Mouse (Mus musculus): ENCODE measurements around the gene Ank. TPM values are rescaled to one million over a fixed set of nuclear protein-coding genes. Genes with fewer than 3 reads are reported as not detected.
A peak's percentile ranks its signal among the peaks of the same experiment; 100 is the strongest.
"Not testable (repeated sequence)": the region's sequence is repeated elsewhere in the genome, so short reads cannot be mapped to it uniquely, and the experiment has no call there.

The Ank gene
- polyA plus RNA-seq, 1 experiment from 2014 or later, result 19.5 TPM

DNA sequence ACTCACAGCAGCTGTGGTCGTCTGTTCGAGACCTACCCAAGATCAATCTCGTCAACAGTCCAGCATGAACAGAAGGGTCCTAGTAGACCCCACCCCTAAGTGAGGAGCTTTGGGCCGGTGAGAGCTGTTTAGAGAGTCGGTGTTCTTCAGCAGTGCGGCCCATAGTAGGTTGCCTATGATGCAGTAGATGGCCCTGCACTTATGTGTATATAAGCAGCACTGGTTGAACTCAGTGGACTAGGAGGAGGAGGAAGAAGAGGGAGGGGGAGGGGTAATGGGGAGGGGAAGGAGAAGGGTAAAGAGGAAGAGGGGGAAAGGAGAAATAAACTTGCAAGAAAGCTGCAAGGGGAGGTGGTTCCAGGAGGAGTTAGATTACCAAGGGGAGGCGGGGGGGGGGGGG lies 25.4 kb upstream of the Ank start:
- no peaks in the 10 kb centered on the region for H3K4me1 ChIP-seq (ENCODE audit: control insufficient read depth, insufficient read depth, low read length)
- H3K4me3 ChIP-seq (ENCODE audit: low read depth, low read length), result no peak overlapping the region
- no peak overlapping the region for H3K27ac ChIP-seq (ENCODE audit: low read depth, low read length)
- no peaks in the 10 kb centered on the region for H3K36me3 ChIP-seq (ENCODE audit: control insufficient read depth, insufficient read depth, low read length)
- no peak overlapping the region for H3K4me2 ChIP-seq (ENCODE audit: low read depth, low read length)
- H3K27me3 ChIP-seq (ENCODE audit: control insufficient read depth, insufficient read depth, low read length), result no peaks in the 10 kb centered on the region
- H3K9me3 ChIP-seq (ENCODE audit: control insufficient read depth, low read length), result no peaks in the 10 kb centered on the region
- no peak for ATAC-seq (ENCODE audit: low read depth)
- 88% methylated on average over 7 of the region's 7 CpGs for WGBS
- no peak overlapping the region for H3K9ac ChIP-seq (replicated peaks; ENCODE audit: low read depth, low read length)

DNA sequence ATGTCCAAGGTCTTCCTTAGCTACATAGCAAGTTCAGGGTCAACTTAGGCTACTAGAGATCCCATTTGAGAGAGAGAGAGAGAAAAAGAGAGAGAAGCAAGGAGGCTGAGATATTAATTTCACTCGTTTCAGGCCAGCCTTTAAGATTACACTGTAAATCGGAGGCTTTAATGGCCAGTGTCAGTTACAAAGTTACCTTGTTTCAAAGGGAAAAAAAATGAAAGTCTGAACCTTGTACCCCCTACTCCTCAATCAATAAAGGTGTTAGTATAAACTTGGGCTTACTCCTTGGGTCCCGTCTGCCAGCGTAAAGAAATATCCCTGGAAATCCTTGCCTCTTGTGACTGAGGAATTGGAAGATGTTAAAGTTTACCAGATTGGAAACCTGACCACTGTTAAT lies 24.9 kb upstream of the Ank start:
- WGBS, result 70% methylated on average over 4 of the region's 4 CpGs

DNA sequence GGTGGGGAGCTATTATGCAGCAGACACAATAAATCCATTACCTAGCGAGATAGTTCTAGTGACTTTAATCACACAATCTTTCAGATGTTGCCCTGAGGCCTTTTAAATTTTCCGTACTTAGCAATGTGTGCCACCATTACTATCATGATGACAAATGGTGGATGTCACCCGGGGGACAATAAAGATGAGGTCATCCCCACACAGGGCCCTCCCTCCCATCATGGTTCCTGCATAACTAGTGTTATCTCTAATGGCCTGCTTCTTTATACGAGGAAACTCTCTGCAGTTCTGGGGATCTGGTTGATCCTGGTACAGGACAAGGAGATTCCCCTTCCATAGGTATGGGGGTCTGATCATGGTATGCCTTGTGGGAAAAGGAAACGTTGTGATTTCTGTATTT lies 24.5 kb upstream of the Ank start:
- peak; percentile 85 for ATAC-seq (ENCODE audit: low read depth)
- no peak overlapping the region for H3K4me3 ChIP-seq (ENCODE audit: low read depth, low read length)
- H3K36me3 ChIP-seq (ENCODE audit: control insufficient read depth, insufficient read depth, low read length), result no peaks in the 10 kb centered on the region
- H3K4me1 ChIP-seq (ENCODE audit: control insufficient read depth, insufficient read depth, low read length), result no peaks in the 10 kb centered on the region
- H3K27ac ChIP-seq (ENCODE audit: low read depth, low read length), result no peak overlapping the region
- H3K27me3 ChIP-seq (ENCODE audit: control insufficient read depth, insufficient read depth, low read length), result no peaks in the 10 kb centered on the region
- no peak overlapping the region for H3K9ac ChIP-seq (replicated peaks; ENCODE audit: low read depth, low read length)
- no peaks in the 10 kb centered on the region for H3K9me3 ChIP-seq (ENCODE audit: control insufficient read depth, low read length)
- WGBS, result 33% methylated on average over 5 of the region's 5 CpGs
- no peak overlapping the region for H3K4me2 ChIP-seq (ENCODE audit: low read depth, low read length)

More for the DNA sequence above, 24.9 kb upstream of the Ank start:
- Histone ChIP-seq H3K36me3 (ENCODE audit: control insufficient read depth, insufficient read depth, low read length) (no peaks in the 10 kb centered on the region), H3K27me3 (ENCODE audit: control insufficient read depth, insufficient read depth, low read length) (no peaks in the 10 kb centered on the region), H3K4me1 (ENCODE audit: control insufficient read depth, insufficient read depth, low read length) (no peaks in the 10 kb centered on the region), H3K27ac (ENCODE audit: low read depth, low read length) (no peak overlapping the region), H3K4me2 (ENCODE audit: low read depth, low read length) (no peak overlapping the region), H3K4me3 (ENCODE audit: low read depth, low read length) (no peak overlapping the region), H3K9ac (replicated peaks; ENCODE audit: low read depth, low read length) (no peak overlapping the region), H3K9me3 (ENCODE audit: control insufficient read depth, low read length) (no peaks in the 10 kb centered on the region)
- ATAC-seq (ENCODE audit: low read depth), result no peak; the same call in 1 of the 2 replicates

DNA sequence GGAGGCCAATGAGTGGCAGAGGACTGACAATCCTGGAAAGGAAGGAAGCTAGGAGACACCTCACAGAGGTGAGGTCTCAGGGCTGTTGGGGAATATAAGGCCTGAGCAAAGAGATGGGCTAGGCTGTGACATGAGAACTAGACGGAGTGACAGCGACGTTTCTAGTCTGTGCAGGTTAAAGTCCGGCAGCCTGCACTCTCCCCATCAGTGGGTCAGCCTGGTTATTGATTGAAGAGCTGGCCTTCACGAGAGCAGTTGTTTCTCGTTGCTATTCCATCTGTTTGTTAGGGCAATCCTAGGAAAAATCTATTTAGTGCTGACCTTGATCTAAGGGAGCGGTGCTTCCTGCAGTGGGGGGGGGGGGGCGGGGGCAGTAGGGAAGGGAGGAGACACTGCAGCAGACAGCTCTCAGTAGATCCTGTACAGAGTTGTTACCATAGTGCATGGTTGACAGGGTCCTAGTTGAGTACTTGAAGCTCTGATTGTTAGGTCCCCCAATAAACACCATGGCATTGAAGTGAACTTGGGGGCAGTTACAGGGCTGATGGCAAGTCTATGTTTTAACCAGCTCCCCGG lies 21.6 kb upstream of the Ank start:
- Histone ChIP-seq H3K4me1 (ENCODE audit: control insufficient read depth, insufficient read depth, low read length) (no peaks in the 10 kb centered on the region), H3K4me2 (ENCODE audit: low read depth, low read length) (no peak overlapping the region), H3K27me3 (ENCODE audit: control insufficient read depth, insufficient read depth, low read length) (no peaks in the 10 kb centered on the region), H3K36me3 (ENCODE audit: control insufficient read depth, insufficient read depth, low read length) (no peaks in the 10 kb centered on the region), H3K9me3 (ENCODE audit: control insufficient read depth, low read length) (no peaks in the 10 kb centered on the region), H3K27ac (ENCODE audit: low read depth, low read length) (no peak overlapping the region), H3K4me3 (ENCODE audit: low read depth, low read length) (no peak overlapping the region), H3K9ac (replicated peaks; ENCODE audit: low read depth, low read length) (no peak overlapping the region)
- ATAC-seq (ENCODE audit: low read depth), result no peak
- 85% methylated on average over 9 of the region's 9 CpGs for WGBS

DNA sequence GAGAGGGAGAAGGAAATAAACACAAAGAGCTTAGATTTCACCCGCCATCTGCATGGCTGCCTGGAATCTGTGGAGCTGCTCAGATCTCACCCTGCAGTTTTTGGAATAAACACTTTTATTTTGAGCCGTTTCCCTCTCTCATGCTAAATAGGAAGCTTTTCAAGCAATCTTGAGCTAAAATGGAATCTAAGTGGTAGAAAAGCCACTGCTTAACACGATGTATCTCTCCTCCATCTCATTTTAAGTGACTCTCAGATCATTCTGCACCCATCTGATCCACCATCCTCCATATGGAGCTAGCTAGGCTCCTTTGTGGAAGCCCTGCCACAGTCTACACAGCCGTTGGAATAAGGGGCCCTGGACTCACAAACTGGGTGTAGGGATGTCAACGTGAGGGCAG lies 15.8 kb upstream of the Ank start:
- H3K4me2 ChIP-seq (ENCODE audit: low read depth, low read length), result no peak overlapping the region
- 80% methylated on average over 5 of the region's 5 CpGs for WGBS
- no peak overlapping the region for H3K4me3 ChIP-seq (ENCODE audit: low read depth, low read length)
- no peaks in the 10 kb centered on the region for H3K27me3 ChIP-seq (ENCODE audit: control insufficient read depth, insufficient read depth, low read length)
- no peak overlapping the region for H3K27ac ChIP-seq (ENCODE audit: low read depth, low read length)
- no peaks in the 10 kb centered on the region for H3K9me3 ChIP-seq (ENCODE audit: control insufficient read depth, low read length)
- H3K9ac ChIP-seq (replicated peaks; ENCODE audit: low read depth, low read length), result no peak overlapping the region
- no peak for ATAC-seq (ENCODE audit: low read depth)
- H3K36me3 ChIP-seq (ENCODE audit: control insufficient read depth, insufficient read depth, low read length), result no peaks in the 10 kb centered on the region
- no peaks in the 10 kb centered on the region for H3K4me1 ChIP-seq (ENCODE audit: control insufficient read depth, insufficient read depth, low read length)

DNA sequence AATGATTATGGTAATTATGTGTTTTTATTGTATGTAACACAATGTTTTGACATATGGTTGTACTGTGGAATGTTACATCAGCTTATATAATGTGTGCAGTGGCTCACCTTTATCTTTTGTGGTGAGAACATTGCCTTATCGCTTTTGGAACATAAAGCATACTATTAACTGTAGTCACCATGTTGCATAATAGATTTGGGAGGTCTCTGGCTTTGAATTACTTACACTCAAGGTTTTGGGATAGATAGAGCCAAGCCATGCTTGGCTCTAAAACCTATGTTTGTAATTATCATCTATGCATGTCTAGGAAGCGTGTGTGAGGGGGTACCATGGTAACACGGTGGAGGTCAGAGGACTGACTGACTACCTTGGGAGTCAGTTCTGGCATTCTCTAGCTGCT lies 14.7 kb upstream of the Ank start:
- Histone ChIP-seq H3K4me2 (ENCODE audit: low read depth, low read length) (no peak overlapping the region), H3K27me3 (ENCODE audit: control insufficient read depth, insufficient read depth, low read length) (no peaks in the 10 kb centered on the region), H3K27ac (ENCODE audit: low read depth, low read length) (no peak overlapping the region), H3K4me1 (ENCODE audit: control insufficient read depth, insufficient read depth, low read length) (no peaks in the 10 kb centered on the region), H3K36me3 (ENCODE audit: control insufficient read depth, insufficient read depth, low read length) (no peaks in the 10 kb centered on the region), H3K9ac (replicated peaks; ENCODE audit: low read depth, low read length) (no peak overlapping the region), H3K4me3 (ENCODE audit: low read depth, low read length) (no peak overlapping the region), H3K9me3 (ENCODE audit: control insufficient read depth, low read length) (no peaks in the 10 kb centered on the region)
- no peak for ATAC-seq (ENCODE audit: low read depth)
- 87% methylated on average over 3 of the region's 3 CpGs for WGBS

DNA sequence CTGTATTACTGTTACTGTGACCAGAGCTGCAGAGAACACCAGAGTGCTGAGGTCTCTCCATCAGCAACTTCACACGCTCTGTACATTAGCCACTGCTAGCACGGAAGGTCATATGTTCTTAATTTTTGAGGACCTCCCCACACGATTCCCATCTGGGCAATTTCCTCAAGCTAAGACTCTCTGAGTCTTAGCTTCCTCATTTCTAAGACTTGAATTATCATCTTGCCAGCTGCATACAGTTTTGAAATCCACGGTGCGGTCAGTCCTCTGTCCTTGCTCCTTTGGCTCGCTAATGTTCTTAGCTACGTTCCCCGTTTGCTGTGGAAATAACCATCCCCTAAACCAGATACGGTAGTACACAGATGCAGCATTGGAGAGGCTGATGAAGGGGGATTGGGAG lies 14.0 kb upstream of the Ank start:
- Histone ChIP-seq H3K36me3 (ENCODE audit: control insufficient read depth, insufficient read depth, low read length) (no peaks in the 10 kb centered on the region), H3K9ac (replicated peaks; ENCODE audit: low read depth, low read length) (no peak overlapping the region), H3K27me3 (ENCODE audit: control insufficient read depth, insufficient read depth, low read length) (no peaks in the 10 kb centered on the region), H3K4me2 (ENCODE audit: low read depth, low read length) (no peak overlapping the region), H3K27ac (ENCODE audit: low read depth, low read length) (no peak overlapping the region), H3K4me3 (ENCODE audit: low read depth, low read length) (no peak overlapping the region), H3K9me3 (ENCODE audit: control insufficient read depth, low read length) (no peaks in the 10 kb centered on the region), H3K4me1 (ENCODE audit: control insufficient read depth, insufficient read depth, low read length) (no peaks in the 10 kb centered on the region)
- WGBS, result 91% methylated on average over 9 of the region's 9 CpGs
- ATAC-seq (ENCODE audit: low read depth), result no peak

DNA sequence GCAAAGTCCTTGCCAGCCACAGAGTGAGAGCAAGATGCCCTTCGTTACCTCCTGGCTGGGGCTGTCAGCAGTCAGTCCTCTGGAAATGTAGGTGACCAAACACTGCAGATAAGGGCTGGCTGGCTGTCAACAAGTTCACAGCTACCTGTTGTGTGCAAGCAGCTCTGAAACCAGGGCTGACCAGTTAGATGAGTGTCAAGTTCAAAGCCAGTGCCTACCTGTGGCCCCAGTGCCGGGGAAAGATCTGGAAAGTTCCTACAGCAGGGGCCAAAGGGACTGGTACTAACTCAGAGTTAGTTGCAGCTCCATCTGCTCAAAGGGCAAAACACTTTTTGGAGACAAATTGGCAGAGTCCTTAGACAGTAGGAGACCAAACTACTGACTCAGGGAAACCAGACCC lies 9.5 kb upstream of the Ank start:
- H3K9ac ChIP-seq (replicated peaks; ENCODE audit: low read depth, low read length), result no peak overlapping the region
- 90% methylated on average over 2 of the region's 2 CpGs for WGBS
- ATAC-seq (ENCODE audit: low read depth), result no peak
- H3K4me2 ChIP-seq (ENCODE audit: low read depth, low read length), result no peak overlapping the region
- no peaks in the 10 kb centered on the region for H3K36me3 ChIP-seq (ENCODE audit: control insufficient read depth, insufficient read depth, low read length)
- H3K9me3 ChIP-seq (ENCODE audit: control insufficient read depth, low read length), result no peaks in the 10 kb centered on the region
- H3K27ac ChIP-seq (ENCODE audit: low read depth, low read length), result no peak overlapping the region
- no peaks in the 10 kb centered on the region for H3K27me3 ChIP-seq (ENCODE audit: control insufficient read depth, insufficient read depth, low read length)
- H3K4me3 ChIP-seq (ENCODE audit: low read depth, low read length), result no peak overlapping the region
- peaks cover 9% of the 10 kb centered on the region for H3K4me1 ChIP-seq (ENCODE audit: control insufficient read depth, insufficient read depth, low read length)

DNA sequence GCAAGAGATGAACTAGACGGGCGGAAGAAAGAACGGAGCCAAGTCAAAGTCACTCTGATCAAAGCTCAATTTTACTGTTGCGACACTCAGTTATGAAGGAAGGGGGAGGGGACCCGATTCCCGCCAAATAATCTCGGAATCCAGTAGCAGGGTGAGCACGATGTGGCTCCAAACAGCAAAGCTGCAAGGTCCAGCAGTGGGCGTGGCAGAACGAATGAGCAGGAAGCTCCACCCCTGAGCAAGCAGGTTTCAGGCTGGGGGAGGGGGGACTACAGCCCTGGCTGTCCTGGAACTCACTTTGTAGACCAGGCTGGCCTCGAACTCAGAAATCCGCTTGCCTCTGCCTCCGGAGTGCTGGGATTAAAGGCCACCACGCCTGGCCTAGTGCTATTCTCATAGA lies 6.7 kb upstream of the Ank start:
- H3K4me1 ChIP-seq (ENCODE audit: control insufficient read depth, insufficient read depth, low read length); H3K4me3 ChIP-seq (ENCODE audit: low read depth, low read length); H3K9ac ChIP-seq (replicated peaks; ENCODE audit: low read depth, low read length); H3K4me2 ChIP-seq (ENCODE audit: low read depth, low read length); H3K36me3 ChIP-seq (ENCODE audit: control insufficient read depth, insufficient read depth, low read length); H3K27me3 ChIP-seq (ENCODE audit: control insufficient read depth, insufficient read depth, low read length); H3K27ac ChIP-seq (ENCODE audit: low read depth, low read length); ATAC-seq (ENCODE audit: low read depth); H3K9me3 ChIP-seq (ENCODE audit: control insufficient read depth, low read length): not testable (repeated sequence)
- 61% methylated on average over 14 of the region's 14 CpGs for WGBS
